Mouse (Mus musculus) lung, embryonic 14.5 days (tissue): ENCODE measurements around the gene Ubr2. TPM values are rescaled to one million over a fixed set of nuclear protein-coding genes. Genes with fewer than 3 reads are reported as not detected.

ENCODE experiments used
- ATAC-seq: fragments of 200-750 bp; cut with Nextera tagmentation; 2 replicates; pipeline ENCODE4 v1.8.0; 2017; ENCODE audit warnings: mild to moderate bottlenecking, moderate TSS enrichment, moderate library complexity; ENCODE audit not compliant: insufficient read depth
- DNase-seq: peaks from one replicate; pipeline ENCODE4 v3.0.0-alpha.2; 2015
- H3K27ac ChIP-seq: fragments of 300-500 bp; sonication (generic); 2 replicates; pipeline ENCODE4 v1.5.1; 2014; ENCODE audit warnings: low read depth, mild to moderate bottlenecking, moderate library complexity
- H3K27me3 ChIP-seq: fragments of 300-500 bp; sonication (generic); 2 replicates; pipeline ENCODE4 v1.6.1; 2014; ENCODE audit warnings: low read length, control low read depth; ENCODE audit not compliant: insufficient read depth
- H3K36me3 ChIP-seq: fragments of 300-500 bp; sonication (generic); 2 replicates; pipeline ENCODE4 v1.6.1; 2014; ENCODE audit warnings: control low read depth; ENCODE audit not compliant: insufficient read depth
- H3K4me1 ChIP-seq: fragments of 300-500 bp; sonication (generic); 2 replicates; pipeline ENCODE4 v1.6.1; 2014; ENCODE audit warnings: antibody characterized with exemption, control low read depth; ENCODE audit not compliant: insufficient read depth
- H3K4me2 ChIP-seq: fragments of 300-500 bp; sonication (generic); 2 replicates; pipeline ENCODE4 v1.6.1; 2014; ENCODE audit warnings: mild to moderate bottlenecking
- H3K4me3 ChIP-seq: fragments of 300-500 bp; sonication (generic); 2 replicates; pipeline ENCODE4 v1.5.1; 2014; ENCODE audit warnings: low read depth, low read length
- H3K9ac ChIP-seq: fragments of 300-500 bp; sonication (generic); 2 replicates; pipeline ENCODE4 v1.6.1; 2014
- H3K9me3 ChIP-seq: fragments of 300-500 bp; sonication (generic); 2 replicates; pipeline ENCODE4 v1.6.1; 2016; ENCODE audit warnings: low read depth, low read length, control low read depth
- CTCF ChIP-seq: IDR thresholded peaks from 2 replicates; pipeline ENCODE4 v1.5.1; 2016; ENCODE audit warnings: antibody characterized with exemption, low read depth
- WGBS: fragments of 180-500 bp; shearing (Covaris S2); extraction: QIAGEN DNeasy Blood & Tissue Kit; methylation state at CpG from one replicate; pipeline ENCODE4 v1.1.7; 2014; 5-methylcytosine and 5-hydroxymethylcytosine counted together
- polyA plus RNA-seq: library from polyadenylated mRNA; unstranded; fragments of >200 nt; fragmentation: Nextera tagmentation; extraction: Ambion mirVana; gene quantifications from 2 replicates; pipeline ENCODE4 v1.2.1, GENCODE M21; 2014

Gene Ubr2
- polyA plus RNA-seq, 1 experiment from 2014 or later: 28.6 TPM

- Histone ChIP-seq H3K4me2 (no peak overlapping the region), H3K9ac (no peak overlapping the region), H3K27me3 (no peaks in the 10 kb centered on the region), H3K27ac (no peak overlapping the region), H3K4me3 (no peak overlapping the region), H3K4me1 (peaks cover 11% of the 10 kb centered on the region), H3K9me3 (no peaks in the 10 kb centered on the region), H3K36me3 (no peaks in the 10 kb centered on the region)
- DNase-seq (no peak), ATAC-seq (no peak)
- WGBS: 64% methylated on average over 9 of the region's 9 CpGs
- no peak for TF ChIP-seq CTCF
Measured at GRCm38 (mm10) chr17:46883107-46883506, 127.2 kb downstream of the Ubr2 start.

DNA sequence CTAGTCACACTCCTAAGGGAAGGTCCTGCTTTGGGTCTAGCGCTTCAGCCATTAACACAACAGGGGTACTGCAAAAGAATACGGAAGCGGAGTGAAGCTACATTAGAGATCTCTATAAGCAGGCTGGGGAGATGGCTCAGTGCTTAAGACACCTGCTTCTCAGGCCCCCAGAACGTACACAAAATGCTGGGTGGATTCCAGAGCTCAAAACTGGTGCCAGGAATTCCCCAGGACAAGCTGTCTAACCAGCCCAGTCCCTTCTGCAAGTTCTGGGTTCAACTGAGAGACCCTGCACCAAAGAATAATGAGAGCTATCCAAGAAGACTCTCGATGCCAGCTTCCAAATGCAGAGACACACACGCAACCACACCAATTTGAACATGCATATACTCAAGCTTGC, 128.6 kb downstream of the Ubr2 start:
- no peak overlapping the region for H3K4me2 ChIP-seq
- DNase-seq (no peak), ATAC-seq (no peak)
- no peak overlapping the region for H3K4me3 ChIP-seq
- H3K27me3 ChIP-seq: no peaks in the 10 kb centered on the region
- H3K27ac ChIP-seq: no peak overlapping the region
- no peaks in the 10 kb centered on the region for H3K9me3 ChIP-seq
- no peaks in the 10 kb centered on the region for H3K36me3 ChIP-seq
- peaks cover 11% of the 10 kb centered on the region for H3K4me1 ChIP-seq
- 83% methylated on average over 6 of the region's 6 CpGs for WGBS
- no peak for TF ChIP-seq CTCF
- no peak overlapping the region for H3K9ac ChIP-seq

DNA sequence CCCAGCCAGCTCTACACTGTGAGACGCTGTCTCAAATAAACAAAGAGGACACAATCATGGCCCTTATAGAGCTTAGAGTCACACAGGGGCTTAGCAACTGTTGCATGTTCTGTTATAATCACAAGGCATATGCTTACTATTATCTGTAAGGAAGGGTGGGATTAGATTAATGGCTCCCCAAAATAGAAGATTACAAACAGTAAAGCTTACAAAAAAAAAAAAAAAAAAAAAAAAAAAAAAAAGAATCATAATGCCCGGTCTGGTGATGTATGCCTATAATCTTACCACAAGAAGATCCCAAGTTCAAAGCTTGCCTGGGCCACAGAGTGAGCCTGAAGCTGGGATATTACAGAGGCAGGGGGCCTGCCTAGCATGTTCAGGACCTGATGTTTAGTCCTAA, 130.0 kb downstream of the Ubr2 start:
- no peaks in the 10 kb centered on the region for H3K9me3 ChIP-seq
- H3K4me2 ChIP-seq: no peak overlapping the region
- TF ChIP-seq CTCF: no peak
- no peaks in the 10 kb centered on the region for H3K36me3 ChIP-seq
- no peak overlapping the region for H3K9ac ChIP-seq
- no peaks in the 10 kb centered on the region for H3K27me3 ChIP-seq
- DNase-seq (peak; percentile 24), ATAC-seq (no peak)
- H3K4me1 ChIP-seq: 0 out of 2 replicates have a peak, but pooled peaks cover 3% of the 10 kb centered on the region
- H3K27ac ChIP-seq: peak overlapping the region; percentile 44; the same call in 1 of the 2 replicates
- WGBS: 42% methylated on average over 2 of the region's 2 CpGs
- H3K4me3 ChIP-seq: no peak overlapping the region

- 16% methylated on average over 14 of the region's 14 CpGs for WGBS
- H3K4me3 ChIP-seq: no peak overlapping the region
- no peaks in the 10 kb centered on the region for H3K36me3 ChIP-seq
- peak; percentile 86 for DNase-seq
- no peak for TF ChIP-seq CTCF
- H3K9ac ChIP-seq: no peak overlapping the region
- 0 out of 2 replicates have a peak, but pooled peaks cover 3% of the 10 kb centered on the region for H3K4me1 ChIP-seq
- no peaks in the 10 kb centered on the region for H3K27me3 ChIP-seq
- H3K4me2 ChIP-seq: no peak overlapping the region
- ATAC-seq: peak; percentile 67
- H3K9me3 ChIP-seq: no peaks in the 10 kb centered on the region
- H3K27ac ChIP-seq: peak overlapping the region; percentile 44; the same call in 1 of the 2 replicates
Measured at GRCm38 (mm10) chr17:46879841-46880311, 130.5 kb downstream of the Ubr2 start.

Other genes with a start within 250 kb of the Ubr2 start
- 0.24 and 0.37 TPM in 2 replicates for gene Ptcra, start 246.8 kb downstream of the Ubr2 start, polyA plus RNA-seq
- gene 2310039H08Rik, start 237.9 kb downstream of the Ubr2 start, polyA plus RNA-seq: 58.2 and 64.7 TPM in 2 replicates
- gene Rpl7l1, start 227.9 kb downstream of the Ubr2 start, polyA plus RNA-seq: 169 and 171 TPM in 2 replicates
- 4.7 and 6.5 TPM in 2 replicates for gene Bicral, start 152.1 kb downstream of the Ubr2 start, polyA plus RNA-seq
- 58.5 and 61.2 TPM in 2 replicates for gene Tbcc, start 119.9 kb downstream of the Ubr2 start, polyA plus RNA-seq
- gene Prph2, start 100.1 kb downstream of the Ubr2 start, polyA plus RNA-seq: not detected in 2 replicates